Mouse (Mus musculus) olfactory bulb, adult 2 months (tissue): ENCODE results near the gene Fbxl5.

Source experiments
- CTCF ChIP-seq: fragments of 200-500 bp; IDR thresholded peaks from 2 replicates; pipeline ENCODE4 v1.5.1; 2012; ENCODE audit warnings: low read depth, mild to moderate bottlenecking, low read length, moderate library complexity; ENCODE audit not compliant: insufficient read depth
- POLR2A ChIP-seq: fragments of 200-500 bp; IDR thresholded peaks from 2 replicates; pipeline ENCODE4 v1.6.1; 2012; ENCODE audit warnings: mild to moderate bottlenecking, low read depth, low read length, moderate library complexity; ENCODE audit not compliant: insufficient read depth

GRCm38 (mm10) chr5:43822199-43822598, 761 bp upstream of the Fbxl5 start:
- TF ChIP-seq CTCF (no peak), POLR2A (no peak)
